Mouse (Mus musculus) frontal cortex, postnatal 14 days (tissue): ENCODE data around the gene Lemd2.

Experiments
- DNase-seq, 2 experiments: peaks; one replicate each; pipeline ENCODE4 v3.0.0; 2022; ENCODE audit warnings: low spot score in 2 of 2

Lemd2 gene

DNA sequence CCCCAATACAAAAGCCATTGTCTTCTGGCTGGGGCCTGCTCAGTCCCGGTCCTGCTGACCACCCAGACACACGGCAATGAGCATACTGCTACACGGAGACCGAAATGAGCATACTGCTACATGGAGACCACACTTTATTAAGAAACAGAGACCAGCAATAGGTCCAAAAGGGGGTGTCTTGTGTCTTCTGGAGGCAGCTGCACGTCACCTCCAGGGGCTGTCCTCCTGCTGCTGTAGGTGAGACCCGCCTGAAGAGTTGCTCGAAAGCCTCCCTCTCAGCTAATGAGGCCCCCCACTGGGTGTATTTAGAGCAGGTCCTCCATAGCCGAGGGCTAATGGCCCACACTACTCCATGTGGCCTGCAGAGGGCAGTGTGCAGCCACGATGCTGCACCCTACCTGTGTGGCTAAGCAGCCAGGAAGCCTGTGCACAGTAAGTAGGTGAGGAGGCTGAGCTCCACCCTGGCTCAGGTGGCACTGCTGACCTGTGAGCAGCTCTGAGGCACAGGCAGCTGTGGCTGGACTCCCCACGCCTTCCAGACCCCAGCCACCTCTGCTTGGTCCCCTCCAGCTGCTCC lies 14.5 kb downstream of the Lemd2 start:
- peak in 1 of 2 experiments; percentile 57 for DNase-seq

DNA sequence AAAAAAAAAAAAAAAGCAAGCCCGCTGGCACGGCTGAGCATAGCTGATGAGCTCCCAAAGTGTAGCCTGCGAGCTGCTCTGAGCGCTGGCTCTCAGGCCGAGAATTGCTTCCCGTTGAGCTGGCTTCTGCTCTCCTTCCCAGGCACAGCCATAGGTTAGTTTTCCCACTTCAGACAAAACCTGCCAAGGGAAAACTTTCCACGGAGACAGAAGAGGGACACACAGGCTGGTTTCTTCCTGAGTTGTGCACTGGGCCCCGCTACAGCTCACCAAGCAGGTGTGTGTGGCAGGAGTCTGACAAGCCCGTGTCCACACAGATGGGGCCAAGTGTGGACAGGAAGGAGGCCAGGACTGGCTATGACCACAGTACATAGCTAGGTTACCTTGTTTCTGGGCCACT lies 15.4 kb downstream of the Lemd2 start:
- DNase-seq: no peak

DNA sequence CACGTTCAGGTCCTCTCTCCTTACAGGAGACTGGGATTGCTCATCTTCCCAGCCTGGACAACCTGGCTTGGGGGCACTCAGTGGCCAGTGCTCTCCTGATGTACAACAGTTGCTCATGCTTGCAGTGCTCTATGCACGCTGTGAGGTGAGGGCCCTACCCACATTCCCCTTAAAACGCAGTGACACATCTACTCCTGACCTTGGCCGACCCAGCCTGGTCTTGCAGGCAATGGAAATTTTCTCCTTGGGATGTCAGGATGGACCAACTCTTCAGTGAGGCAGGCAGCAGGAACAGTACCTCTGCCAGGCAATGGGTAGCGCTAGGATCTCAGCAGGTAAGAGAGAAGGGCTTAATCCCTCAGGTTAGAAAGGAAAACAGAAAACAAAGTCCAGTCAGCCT lies 17.2 kb downstream of the Lemd2 start:
- no peak for DNase-seq

DNA sequence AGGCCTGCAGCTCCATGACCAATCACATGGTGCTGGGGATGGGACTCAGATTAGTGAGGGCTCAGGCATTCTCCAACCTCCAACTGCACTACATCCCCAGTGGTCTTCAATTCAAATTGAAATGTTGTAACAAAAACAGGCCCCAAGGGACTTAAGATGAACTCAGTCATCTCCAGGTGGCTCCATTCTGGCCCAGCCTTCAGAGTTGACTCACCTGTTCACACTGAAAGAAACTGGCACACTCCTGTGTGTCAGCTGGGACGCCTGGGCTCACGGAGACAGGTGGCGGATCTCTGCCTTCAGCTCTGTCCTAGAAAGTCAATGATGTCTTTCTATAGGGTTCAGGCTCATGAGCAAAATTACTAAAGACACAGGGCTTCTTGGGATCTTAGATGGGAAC lies 18.2 kb downstream of the Lemd2 start:
- DNase-seq: no peak

DNA sequence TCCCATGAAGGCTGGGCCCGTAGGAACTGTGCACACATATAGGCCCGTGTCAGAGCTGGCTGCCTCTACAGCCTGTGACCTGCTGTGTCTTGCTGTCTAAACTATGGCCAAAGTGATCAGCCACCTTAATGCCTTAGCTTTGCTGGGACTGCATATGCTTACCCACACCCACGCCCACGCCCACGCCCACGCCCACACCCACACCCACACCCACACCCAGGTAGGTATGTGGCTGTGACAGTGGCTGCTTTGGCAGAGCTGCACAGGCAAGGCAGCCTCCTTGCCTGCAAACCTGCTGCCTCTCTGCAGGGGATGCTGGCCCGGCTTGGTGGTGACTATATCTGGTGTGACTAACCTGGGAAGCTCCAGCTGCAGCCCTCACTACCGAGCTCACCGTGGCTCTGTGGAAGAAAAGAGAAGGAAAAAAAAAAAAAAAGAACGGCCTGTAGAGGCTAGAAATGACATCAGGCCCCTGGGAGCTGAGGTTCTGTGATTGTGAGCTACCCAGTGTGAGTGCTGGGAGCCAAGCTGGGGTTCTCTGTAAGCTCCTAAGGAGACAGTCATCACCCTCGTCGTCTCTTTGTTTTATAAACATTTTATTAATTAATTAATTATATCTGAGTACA lies 20.5 kb downstream of the Lemd2 start:
- DNase-seq: no peak

DNA sequence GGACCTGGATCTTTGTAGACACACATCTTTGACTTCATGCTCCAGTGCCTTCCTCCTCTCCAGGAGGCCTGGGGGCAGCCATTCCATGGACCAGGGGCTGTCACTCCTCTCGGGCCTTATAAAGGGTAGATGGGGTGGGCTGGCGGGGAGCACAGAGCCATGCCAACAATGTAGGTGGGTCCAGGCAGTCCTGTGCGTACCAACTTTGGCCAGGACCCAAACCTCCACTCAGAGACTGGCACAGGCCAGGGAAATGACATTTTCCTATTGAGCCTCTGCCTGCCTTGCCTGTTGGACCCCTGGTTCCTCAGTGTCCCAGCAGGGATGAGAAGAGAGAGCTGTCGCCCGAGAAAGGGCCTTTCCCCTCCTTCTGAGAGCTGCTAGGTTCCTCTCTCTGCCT lies 21.9 kb downstream of the Lemd2 start:
- DNase-seq: no peak

DNA sequence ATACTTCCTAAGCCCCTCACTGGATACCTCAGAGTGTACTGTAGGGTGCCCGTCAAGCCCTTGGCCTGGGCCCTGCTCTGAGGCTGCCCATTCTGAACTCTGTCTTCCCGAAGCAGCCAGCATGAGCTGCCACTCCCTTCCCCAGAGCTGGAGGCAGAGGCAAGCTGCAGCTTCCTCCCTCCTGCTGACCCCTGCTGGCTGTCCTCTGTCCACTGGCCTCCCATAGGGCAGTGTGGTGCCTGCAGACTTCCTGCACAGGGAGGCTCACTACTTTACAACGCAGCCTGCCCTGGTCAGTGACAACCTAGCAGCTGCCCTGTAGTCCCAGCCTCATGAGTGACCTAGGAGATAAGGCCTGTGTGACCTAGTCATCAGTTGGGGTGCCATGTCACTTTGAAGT lies 22.6 kb downstream of the Lemd2 start:
- no peak for DNase-seq

DNA sequence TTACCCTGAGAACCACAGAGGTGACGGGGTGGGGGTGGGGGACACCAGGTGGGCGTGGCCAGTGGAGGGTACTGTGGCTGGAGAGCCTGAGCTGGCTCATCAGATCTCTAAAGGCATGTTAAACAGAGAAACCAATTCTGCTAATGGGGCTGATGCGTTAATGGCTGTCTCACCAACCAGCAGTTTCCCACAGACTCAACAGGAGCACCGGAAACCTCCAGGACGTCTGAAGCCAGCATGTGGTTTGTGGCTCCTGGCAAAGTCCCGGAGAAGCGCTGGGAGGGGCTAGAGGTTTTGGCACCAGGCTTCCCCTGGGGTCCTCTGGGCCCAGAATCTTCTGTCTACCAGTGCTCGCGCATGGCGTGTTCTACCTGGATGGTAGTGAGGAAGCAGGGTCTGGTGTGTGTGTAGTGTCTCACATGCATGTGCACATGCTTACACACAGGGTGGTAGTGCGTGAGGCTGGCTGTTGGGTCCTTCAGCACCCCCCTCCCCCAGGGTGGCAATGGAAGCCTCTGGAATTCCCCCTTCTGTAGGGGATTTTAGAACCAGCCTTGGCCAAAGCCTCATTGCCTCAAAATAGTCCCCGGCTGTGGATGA lies 24.5 kb downstream of the Lemd2 start:
- no peak for DNase-seq

DNA sequence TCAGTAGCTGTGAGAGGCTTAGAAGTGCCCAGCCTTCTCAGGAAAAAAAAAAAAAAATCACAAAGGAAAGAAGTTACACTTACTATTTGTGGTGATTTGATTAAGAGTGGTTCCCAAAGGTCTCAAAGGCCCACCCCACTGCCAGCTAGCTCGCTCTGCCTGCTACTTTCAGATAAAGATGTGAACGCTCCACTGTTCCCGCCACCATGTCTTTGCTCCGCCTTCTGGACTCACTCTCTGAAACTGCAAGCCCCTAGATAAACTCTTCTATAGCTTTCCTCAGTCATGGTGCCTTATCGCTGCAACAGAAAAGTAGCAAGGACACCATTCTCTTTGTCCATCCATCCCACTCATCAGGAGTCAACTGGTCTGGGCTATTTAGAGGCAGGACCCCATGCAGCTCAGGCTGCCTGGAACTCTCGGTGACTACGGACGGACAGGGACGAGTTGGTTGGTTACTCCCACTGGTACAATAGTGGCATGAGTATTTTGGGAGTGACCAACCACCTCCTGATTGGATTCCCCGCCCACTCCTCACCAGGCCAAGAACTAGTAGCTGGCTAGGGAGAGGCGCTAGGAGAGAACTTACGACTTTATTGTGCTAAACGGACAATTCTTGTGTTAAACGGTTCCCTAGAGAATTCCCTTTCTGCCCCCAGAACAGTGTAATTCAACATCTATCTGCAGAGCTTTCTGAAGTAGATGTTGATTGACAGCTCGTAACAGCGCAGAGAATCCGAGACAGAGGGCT lies 25.7 kb downstream of the Lemd2 start:
- DNase-seq: no peak

DNA sequence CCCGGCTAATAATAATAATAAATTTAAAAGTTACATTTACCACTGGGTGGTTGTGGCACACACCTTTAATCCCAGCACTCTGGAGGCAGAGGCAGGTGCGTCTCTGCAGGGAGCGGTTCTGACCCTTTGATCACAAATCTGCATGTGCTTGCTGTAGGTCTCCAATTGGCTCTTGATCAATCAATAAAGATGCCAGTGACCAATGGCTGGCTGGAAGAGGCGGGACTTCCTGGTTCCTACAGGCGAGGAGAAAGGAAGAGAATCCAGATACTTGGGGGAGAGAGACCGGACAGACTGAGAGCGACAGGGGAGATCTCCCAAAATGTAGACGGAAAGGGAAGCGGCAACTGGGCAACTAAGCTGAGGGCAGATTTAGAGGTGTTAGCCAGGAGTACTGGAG lies 26.2 kb downstream of the Lemd2 start:
- no peak for DNase-seq

DNA sequence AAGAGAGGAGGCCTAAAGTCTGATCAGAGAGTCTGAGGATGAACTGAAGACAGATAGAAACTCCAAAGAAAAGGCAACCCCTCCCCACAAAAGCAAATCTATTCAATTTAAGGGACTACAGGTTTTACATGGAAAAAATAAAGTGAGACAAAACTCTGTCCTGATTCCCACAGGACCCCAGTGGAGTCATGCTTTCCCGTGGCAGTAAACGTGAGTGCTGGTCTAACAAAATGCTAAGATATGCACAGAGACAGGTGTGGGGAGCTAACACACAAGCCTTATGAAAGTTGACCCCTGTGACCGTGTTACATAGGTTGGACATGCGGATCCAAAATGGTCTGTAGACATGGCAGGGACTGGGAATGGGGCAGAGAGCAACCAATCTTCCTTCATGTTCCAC lies 27.5 kb downstream of the Lemd2 start:
- no peak for DNase-seq

DNA sequence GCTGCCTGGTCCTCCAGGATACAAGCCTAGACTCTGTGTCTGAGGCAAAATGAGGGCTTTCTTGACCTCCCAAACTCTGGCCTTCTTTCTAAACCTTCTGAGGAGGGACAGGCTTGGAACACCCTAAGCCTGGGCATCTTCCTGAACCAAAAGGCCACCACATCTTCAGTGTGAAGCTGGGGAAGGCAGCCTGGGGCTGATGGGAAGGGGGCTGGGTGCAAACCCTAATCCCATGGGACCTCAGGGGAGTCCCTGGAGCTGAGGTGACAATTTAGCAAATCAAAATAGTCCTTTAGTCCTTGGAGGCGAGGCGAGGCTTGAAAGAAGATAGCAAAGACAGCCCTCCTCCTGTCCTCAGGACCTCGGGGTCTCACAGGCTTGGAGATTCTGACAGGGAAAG lies 28.0 kb downstream of the Lemd2 start:
- no peak for DNase-seq

DNA sequence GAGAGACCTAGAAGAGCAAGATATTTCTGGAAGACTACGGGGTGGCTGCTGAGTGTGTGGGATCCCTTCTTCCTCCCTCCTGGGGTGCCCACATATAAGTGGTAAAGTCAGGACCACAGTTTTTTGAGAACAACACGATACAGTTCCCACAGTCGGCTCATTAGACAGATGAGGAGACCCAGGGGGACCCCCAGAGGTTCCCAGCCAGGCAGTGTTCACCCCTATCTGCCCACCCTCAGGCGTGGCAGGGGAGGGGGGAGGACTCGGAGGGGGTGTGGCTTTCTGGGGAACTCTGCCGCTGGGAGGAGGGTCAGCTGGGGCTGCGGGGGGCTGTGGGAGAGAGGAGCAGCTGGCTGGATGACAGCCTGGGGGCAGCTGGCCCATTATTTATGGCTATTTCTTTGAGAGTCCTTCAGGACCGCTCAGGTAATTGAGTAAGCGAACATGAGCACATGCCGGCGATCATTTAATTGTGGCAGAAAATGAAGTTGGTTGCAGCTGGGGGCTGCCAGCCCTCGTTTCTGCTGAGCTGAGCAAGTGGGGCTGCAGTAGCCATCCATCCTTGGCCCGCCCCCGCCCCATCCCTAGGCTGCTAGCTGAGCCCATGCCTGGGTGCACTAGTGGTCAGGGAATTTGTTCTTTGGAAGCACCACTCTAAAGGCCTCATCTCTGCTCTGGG lies 28.9 kb downstream of the Lemd2 start:
- no peak for DNase-seq

DNA sequence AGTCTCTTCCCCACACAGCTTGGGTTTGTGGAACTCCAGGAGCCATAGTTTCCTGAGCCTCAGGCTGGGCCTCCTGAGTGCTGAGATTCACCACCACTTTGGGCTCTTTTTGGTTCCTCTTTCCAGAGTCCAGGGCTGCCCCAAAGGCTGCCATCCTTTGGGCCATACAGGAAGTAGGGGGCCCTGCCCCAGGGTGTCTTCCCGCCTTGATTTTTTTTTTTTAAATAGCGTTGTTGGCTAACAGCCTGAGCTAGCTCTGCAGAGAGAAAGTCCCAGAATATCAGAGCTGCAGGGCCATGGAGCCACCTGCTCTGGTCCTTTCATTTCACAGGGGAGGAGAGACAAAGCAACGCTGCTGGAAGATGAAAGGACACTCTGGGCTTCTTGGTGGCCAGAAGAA lies 30.6 kb downstream of the Lemd2 start:
- no peak for DNase-seq

DNA sequence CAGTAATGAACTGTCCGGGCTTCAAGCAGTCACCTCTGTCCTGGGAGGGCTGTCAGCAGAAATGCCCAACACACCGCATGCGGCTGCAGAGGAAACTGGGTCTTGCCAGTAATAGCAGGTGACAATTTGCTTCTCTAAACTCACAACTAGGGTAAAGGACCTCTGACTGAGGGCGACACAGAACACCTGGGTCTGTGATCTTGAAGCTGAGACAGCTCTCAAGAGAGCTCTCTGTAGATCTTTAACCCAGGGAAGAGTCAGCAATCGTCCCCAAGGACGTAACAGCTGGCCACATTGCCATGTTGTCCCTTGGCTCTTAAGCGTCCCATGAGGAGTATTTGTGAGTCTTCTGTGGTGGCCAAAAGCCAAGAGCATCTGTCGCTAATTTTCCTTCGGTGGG lies 31.8 kb downstream of the Lemd2 start:
- DNase-seq: no peak

DNA sequence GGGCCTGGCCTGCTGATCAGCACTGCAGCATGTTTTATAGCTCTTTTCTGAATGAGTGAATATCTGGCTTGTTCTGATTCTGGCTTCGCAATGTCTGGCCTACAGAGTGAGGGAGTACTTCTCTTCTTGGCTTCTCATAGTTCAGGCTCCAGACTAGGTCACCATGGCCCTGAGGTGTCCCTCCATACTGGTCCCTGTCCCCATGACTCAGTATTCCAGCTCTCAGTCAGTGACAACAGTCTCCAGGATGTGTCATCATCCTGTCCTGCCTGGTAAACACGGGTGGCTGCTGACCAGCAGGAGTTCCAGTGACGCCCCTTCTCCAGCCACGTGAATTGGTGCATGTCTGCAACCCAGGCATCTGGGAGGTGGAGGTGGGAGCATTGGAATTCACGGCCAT lies 33.1 kb downstream of the Lemd2 start:
- no peak for DNase-seq

DNA sequence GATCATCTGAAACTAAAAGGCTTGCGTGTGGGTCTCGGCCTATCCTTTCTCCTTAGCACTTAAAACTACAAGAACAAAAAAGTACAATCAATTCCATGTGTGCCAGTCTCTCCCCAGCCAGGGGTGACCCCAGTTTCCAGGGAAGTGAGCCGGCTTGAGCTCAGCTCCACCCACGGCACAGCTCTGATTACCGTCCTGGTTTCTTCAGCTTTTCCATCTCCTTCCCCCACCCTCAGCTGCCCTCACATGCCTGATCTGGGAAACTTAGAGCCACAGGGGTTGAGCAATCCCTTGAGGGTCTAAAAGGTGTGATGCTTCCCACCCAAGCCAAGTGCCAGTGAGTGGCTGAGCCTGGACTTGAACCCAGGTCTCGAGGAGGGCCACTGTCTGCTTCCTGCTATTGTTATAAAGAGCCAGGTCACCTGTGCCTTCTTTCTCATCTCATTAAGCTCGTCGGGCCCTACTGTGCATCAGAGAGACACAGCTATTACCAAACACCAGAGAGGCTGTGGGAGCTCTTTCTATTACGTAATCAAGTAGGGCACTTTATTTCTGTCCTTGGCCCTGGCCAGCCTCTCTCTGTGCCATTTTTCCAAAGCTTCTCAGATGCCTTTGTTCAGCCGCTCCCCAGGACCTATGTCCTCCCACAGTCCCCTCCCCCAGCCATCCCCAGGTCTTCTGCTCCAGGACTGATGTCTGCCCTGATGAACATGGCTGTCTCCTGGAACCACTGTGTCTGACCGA lies 34.1 kb downstream of the Lemd2 start:
- no peak for DNase-seq

DNA sequence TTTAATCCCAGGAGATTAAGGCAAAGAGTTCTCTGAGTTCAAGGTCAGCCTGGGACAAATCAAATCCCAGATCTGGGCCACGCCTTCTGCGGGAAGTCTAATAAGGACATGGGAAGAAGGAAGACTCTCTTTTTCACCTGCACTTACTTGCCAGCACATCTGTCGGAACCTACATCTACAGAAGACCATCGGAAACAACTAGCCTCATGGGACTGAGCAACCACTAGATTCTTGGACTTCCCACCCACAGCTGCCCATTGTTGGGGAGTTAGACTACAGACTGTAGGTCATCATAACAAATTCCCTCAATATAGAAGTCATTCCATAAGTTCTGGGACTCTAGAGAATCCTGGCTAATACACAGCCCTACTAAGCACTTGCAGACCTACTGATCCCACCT lies 35.7 kb downstream of the Lemd2 start:
- no peak for DNase-seq

DNA sequence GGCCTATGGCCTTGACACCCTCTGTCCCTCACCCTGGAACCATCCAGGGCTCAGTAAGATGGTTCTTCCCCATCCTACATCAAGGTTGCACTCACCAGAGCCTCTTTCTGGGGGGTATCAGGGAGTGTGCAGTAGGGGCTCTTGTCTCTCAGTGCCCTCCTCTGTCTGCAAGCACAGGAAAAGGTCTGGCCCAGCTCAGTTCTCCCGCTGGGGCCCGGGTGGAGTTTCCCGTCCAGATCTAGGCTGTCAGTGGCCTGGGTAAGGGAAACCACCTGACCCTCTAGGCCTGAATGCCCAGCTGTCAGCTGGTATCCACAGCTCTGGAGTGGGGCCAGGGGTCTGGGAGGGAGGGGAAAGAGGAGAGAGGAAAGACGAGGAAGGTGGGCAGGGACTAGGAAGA lies 36.7 kb downstream of the Lemd2 start, which contains the start of gene Ip6k3:
Ip6k3 (minus strand) TSS at position 251 of the 400 bp plus-strand sequence.
- no peak for DNase-seq

DNA sequence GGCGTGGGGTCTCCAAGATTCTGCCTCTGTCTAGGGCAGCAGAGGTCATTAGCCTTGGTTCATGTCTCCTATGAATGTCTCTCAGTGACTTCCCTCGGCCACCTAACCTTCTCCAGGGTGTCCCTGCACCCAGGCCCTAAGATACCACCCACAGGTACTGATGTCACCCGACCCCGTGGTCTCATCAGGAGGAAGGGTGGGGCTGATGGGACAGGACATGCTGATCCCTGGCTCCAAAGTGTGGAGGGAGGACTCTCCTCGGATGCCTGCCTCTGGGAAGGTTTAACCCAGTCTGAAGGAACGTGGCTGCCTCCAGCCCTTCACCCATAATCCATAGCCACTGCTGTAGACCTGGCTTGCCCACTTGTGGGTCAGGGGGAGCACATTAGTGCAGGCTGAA lies 37.4 kb downstream of the Lemd2 start:
- DNase-seq: no peak

DNA sequence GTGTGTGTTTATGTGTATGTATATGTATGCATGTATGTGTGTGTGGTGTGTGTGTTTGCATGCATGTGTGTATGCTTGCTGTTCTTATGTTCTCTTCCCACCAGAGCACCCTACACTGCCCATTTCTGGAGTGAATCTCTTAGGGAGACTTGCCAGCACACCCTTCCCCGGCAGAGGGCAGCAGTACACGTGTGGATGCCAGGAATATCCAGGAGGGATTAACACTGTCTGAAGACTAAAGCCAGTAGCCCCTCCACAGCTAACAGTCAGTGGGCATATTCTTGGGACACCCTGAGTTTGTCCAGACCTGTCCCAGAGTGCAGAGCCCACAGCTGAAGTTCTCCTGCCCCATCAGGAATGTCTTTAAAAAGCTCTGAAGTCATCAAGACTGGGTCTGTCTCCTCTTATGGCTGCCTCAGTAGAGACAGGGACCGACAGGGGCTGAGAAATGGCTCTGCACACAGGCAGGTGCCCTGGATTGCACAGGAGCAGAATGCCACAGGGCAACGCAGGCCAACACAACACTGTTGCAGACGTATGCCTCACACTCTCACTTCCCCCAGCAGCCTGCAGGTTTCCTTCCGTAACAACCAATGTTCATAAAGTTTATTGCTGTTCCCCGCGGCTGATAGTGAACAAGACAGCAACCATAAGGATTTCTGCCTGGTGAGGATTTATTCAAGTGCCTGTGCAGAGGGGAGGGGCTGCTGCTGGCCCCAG lies 39.1 kb downstream of the Lemd2 start:
- peak in 1 of 2 experiments; percentile 58 for DNase-seq
